Mouse (Mus musculus) mouse trophoblast stem cell (cell line): ENCODE data around the gene Ahdc1.

Source experiments
- in situ Hi-C, 2 experiments: fragments of 300-500 bp; cut with MseI, MboI; formaldehyde crosslinking; loops; 2 replicates in 1 of 2; 3 replicates in 1 of 2; pipeline ENCODE4 v1.15.1; 2025

The Ahdc1 gene

GRCm38 (mm10) chr4:133038521-133039115 is 27.6 kb downstream of the Ahdc1 start:
- in situ Hi-C loops = no loop called here

DNA sequence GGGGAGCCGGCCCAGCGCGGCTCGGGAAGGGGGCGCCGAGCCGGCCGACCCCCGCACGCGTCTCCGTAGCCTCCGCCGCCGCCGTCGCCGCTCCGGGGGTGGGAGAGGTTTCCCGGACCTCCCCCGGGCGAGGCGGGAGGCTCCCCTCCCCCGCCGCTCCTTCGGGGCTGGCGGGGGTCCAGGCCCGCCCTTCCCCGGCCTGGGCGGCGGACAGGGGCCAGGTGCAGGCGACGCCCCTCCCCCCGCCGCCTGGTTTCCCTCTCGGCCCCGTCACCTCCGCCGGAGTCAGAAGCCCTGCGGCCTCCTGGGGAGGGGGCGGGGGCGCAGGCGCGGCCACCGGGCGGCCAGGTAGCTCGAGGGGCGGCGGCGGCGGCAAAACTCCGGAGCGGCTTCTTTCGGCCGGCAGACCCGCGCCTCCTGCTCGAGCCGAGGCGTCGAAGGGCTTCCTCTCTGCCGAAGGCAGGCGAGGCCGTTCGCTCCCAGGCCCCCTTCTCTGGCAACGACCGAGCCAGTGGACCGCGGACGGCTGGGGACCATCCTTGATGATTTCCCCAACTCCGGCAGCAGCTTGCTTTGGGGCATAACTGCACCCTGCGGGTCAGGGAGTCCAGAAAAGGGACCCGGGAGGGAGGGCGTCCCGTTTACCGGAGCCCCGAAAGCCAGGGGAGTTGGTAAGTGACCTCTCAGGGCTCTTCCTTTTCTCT is 28.2 kb downstream of the Ahdc1 start:
- in situ Hi-C loops = no loop called here

- in situ Hi-C loops = no loop called here
These were observed 28.8 kb downstream of the Ahdc1 start for GRCm38 (mm10) chr4:133039832-133040231.

DNA sequence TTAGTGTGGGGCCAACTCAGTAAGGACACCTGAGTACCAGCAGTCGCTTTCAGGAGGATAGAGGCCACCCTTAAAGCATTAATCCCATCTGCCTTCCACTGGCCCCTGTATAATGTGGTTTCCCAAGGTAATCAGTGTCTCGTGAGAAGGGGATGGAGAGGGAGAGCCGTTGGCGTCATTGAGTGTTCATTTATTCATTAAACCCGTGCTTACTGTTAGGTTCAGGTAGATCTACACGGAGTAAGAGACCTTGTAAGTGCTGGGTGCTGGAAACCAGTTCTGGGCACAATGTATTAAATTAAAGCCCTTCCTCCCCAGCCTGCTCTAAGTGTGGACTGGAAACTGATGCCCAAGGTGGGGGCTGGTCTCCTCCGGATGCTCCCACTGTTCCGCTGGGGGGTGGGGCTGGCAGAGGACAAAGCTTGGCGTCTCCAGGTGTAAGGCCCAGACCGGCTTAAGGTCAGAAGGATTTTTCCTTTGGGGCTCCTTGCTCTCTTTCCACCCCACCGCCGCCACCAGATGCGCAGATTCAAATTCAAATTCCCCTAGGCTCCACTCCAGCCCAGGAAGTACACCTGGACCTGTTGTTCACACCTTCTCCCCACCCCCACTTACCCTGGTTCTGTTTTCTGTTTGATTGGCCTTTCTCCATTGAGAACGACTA is 29.3 kb downstream of the Ahdc1 start:
- in situ Hi-C loops = no loop called here

GRCm38 (mm10) chr4:133042244-133042643 is 31.2 kb downstream of the Ahdc1 start:
- in situ Hi-C loops = no loop called here

GRCm38 (mm10) chr4:133042651-133043635 is 31.9 kb downstream of the Ahdc1 start:
- in situ Hi-C loops = no loop called here

GRCm38 (mm10) chr4:133043798-133044646 is 33.0 kb downstream of the Ahdc1 start:
- in situ Hi-C loops = no loop called here

DNA sequence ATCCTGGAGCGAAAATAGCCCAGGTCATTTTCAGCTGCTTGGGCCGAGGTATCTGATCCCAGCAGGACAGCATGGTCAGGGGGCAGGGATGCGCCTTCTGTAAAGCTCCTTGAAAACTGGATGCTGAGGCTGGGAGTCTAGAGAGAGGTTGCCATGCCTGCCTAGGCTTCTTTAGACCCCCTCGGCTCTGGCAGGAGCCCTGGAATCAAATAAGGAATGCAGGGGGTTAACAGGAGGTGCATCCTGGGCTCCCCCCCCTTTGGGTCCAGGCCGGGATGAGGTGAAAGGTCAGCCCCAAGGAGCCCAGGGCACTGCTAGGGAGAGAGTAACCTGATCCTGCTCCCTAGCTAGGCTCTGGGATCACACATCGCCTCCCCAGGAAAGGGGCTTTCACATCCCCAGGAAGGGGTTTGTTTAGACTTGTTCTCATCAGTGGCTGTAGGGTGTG is 33.6 kb downstream of the Ahdc1 start:
- in situ Hi-C loops = no loop called here

- in situ Hi-C loops = no loop called here
These were observed 34.9 kb downstream of the Ahdc1 start for GRCm38 (mm10) chr4:133045771-133046474.

- in situ Hi-C loops = no loop called here
These were observed 35.8 kb downstream of the Ahdc1 start for GRCm38 (mm10) chr4:133046691-133047352.

DNA sequence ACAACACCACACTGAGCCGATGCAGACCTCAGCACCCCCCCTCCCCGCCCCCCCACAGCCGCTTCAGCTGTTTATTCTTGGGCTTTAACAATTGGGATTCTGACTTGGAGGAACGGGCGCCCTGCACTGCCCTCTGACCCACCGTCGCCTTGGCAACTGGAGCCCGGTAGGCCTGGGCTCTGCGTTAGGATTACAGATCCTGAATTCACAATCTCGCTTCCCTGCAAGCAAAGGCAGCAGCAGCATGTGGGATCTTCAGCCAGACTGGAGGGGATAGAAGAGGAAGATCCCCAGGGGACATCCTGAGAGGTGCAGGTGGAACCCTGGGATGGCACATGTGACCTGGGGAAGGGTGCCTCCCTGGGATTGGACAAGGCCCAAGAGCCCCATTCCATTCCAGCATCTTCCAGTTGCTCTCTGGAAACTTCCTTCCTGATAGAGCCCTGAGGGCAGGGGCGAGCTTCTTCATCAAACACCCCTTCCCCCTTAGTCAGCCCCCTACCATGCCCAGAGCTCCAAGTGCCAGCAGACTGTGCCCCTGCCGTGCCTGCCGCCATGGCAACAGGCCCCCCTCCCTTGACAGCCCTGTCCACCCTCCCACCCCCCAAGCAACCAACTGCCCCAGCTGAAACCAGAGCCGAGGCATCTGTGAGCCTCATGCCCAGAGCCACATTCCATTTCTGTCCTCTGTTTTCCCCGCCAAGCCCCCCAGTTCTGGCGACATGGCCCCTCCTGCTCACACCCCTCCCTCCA is 36.5 kb downstream of the Ahdc1 start:
- in situ Hi-C loops = no loop called here

DNA sequence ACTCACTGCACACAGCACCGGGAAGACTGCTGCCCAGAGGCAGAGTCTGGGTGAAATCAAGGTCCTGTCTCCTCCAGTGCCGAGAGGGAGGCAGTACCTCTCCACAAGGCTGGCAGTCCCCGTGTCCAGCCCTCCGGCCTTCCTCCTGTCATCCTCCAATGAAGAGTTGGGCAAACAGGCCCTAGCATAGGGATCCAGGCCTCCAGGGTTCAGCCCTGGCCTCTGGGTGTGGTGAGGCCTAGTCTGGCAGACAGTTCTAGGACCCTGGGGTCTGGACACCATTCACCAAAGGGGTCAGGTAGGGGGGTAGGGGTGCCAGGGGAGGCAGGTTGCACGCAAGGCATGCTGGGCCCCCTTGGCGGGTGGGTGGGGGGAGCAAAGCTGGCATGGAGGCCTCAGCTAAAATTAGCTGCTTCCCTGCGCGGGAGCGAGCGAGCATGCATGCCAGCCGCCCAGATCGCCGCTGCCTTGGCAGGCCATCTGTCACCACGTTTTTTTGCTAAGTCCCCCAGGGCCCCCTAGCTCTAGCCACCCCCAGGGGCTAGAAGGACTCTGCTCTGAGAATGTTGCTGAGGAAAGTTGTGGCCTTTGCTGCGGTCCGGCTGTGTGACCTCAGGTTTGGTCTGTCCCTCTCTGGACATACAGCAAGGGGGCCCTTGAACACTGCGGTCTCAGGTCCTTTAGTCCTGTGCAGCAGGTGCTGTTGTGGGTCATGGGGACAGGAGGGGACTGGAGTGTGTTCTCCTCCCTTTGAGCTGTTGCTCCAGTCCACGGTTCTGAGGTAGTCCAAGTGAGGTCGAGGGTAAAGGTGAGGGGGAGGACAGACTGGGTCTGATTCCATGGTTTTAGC is 38.2 kb downstream of the Ahdc1 start:
- in situ Hi-C loops = no loop called here

DNA sequence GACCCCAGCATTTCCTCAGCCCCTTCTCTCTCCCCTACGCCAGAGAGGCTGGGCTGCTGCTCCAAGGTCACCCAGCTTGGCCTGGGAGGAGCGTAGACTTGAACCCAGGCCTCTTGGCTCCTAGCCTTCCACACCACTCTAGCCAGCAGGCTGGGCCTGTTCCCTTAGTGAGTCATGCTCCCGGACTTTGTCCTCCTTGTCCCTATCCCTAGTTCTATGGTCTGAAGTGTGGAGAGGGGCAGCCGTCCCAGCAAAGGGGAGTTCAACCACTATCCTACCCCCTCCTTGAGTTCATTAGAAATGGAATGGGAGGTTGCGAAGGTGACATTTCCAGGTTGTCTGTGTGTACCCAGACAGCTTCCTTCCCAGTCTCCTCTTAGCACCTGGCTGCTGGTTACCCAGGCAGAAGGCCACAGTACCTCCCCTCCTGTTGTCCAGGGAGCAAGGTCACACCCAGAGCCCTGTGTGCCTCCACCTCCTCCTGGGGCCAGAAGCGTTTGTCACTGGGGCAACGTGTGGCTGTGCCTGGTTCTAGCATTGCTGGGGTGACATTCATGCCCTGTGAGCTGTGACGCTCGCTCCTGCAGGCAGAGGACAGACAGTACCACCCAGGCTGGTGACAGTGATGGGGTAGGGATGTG is 39.3 kb downstream of the Ahdc1 start:
- in situ Hi-C loops = no loop called here

DNA sequence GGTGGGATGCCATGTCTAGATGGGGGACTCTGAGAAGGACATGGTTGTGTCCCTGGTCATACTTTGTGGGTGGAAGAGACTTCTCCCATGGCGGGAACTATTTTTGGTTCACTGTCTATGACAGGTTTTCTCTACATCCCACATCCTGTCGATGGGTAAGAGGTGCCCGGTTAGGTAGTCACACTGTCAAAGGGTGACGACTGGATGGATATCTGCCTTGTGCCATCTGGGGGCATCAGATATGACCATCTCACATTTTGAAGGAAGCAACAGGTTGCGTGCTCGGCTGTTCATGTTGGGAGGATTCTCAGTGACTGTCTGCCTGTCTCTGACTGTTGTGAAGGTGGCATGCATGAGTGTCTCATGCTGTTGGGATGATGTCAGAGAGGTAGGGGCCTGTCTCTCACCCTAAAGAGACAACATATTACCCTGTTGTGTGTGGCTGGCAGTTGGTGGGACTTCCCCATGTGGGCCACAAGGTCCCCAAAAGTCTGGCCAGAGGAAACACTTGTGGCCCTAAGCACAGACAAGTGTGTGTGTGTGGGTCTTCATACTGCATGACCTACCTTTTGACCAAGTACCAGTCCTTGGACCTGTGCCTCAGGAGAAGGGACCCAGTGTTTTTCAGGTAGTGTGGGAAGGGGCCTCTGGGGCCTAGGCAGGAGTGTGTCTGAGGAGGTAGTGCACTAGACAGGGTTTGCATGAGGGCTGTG is 39.9 kb downstream of the Ahdc1 start:
- in situ Hi-C loops = no loop called here

- in situ Hi-C loops = no loop called here
These were observed 40.4 kb downstream of the Ahdc1 start for GRCm38 (mm10) chr4:133051550-133051865.

DNA sequence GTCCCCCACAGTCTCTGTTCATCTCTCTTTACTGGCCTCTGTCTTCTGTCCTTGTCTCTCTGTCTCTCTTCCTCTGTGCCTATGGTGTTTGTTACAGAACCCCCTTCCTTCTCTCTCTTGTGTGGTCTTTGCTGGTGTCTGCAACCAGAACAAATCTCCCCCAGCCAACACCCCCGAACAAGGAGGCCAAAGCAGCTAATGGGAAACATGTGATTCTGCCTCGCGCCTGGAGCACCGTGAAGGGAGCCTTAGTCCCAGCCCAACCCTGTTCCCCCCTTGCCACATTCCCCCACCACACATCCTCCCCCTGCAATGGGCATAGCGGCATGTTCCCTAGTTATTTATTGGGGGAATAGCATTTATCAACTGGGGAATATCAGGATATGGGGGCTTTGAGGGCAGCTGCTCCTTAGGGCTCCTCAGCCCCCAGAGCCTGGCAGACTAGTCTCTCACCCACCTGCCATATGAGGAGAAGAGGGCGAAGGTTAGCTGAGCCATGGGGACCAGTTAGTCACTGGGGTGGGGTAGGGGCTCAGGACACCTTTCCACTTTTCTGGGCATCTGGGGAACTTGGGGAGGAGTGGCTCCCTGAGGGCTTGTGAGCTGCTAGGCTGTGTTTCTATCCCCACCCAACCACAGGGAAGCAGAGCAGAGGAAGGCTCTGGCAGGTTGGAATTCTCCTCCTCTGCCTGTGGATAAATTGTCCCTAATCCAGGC is 41.1 kb downstream of the Ahdc1 start:
- in situ Hi-C loops = no loop called here
